Mouse (Mus musculus) right cerebral cortex, postnatal 10 days (tissue): Measurements from ENCODE around the gene Zfr2.
A peak's percentile ranks its signal among the peaks of the same experiment; 100 is the strongest.
"Not testable (repeated sequence)": the region's sequence is repeated elsewhere in the genome, so short reads cannot be mapped to it uniquely, and the experiment has no call there.

Experiments
- DNase-seq, 2 experiments: peaks; one replicate each; pipeline ENCODE4 v3.0.0; 2021; ENCODE audit warnings: low spot score in 2 of 2

Gene Zfr2

DNA sequence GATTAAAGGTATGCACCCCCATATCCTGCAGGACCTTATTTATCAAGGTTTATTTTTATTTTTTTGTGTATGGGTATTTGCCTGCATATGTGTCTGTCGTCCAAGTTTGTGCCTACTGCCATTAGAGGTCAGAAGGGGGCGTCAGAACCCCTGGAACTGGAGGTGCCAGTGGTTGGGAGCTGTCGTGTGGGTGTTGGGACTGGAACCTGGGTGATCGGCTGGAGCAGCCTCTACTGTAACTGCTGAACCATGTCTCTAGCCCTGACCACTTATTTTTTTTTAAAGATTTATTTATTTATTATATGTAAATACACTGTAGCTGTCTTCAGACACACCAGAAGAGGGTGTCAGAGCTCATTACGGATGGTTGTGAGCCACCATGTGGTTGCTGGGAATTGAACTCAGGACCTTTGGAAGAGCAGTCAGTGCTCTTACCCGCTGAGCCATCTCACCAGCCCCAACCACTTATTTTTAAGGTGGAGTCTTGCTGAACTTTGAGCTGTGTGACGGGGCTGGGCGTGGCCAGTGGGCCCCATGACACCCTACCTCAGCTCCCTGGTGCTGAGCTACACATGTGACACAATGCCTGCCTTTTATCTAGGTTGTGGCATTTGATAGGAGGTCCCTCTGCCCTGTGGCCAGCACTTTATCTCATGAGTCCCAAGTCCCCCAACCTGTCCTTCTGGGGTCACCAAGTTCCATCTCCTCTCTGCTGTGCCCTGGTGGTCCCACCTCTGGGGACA, 29.8 kb upstream of the Zfr2 start:
- no peak for DNase-seq

GRCm38 (mm10) chr10:81204137-81204536, 28.8 kb upstream of the Zfr2 start:
- DNase-seq: peak in 1 of 2 experiments; percentile 55

DNA sequence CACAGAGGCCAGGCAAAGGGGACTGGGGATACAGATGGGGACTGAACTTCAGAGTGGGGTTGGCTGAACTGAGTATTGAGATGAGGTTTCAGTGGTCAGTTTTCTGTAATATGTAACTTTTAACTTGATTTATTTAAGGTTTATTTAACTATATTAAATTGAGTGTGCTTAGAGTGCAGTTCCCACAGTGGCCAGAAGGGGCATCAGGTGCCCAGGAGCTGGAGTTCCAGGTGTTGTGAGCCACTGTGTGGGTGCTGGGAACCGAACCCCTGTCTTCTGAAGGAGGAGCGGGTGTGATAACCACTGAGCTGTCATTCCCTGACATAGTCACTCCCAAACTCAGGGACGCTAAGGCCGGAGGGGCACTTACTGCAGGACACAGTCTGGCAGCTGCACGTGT, 22.8 kb upstream of the Zfr2 start:
- no peak for DNase-seq

- DNase-seq: no peak
These were observed 16.7 kb upstream of the Zfr2 start for GRCm38 (mm10) chr10:81216260-81216659.

DNA sequence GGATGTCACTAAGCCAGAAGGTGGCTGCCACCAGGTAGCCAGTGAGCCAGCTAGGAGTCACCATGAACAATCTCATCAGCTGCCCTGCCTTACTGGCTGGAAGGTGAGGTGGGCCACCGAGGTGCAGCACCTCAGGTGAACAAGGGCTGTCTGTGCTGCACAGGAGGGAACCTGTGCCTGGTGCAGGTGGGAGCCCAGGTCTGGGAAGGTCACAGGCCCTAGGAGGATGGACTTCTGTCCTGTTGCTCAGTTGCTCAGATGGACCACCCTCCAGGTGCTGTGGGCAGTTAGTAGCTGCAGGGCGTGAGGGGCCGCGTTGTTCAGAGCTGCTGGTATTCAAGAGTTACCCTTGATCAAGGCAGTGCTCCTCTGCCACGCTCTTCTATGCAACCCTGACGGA, 16.1 kb upstream of the Zfr2 start:
- no peak for DNase-seq

DNA sequence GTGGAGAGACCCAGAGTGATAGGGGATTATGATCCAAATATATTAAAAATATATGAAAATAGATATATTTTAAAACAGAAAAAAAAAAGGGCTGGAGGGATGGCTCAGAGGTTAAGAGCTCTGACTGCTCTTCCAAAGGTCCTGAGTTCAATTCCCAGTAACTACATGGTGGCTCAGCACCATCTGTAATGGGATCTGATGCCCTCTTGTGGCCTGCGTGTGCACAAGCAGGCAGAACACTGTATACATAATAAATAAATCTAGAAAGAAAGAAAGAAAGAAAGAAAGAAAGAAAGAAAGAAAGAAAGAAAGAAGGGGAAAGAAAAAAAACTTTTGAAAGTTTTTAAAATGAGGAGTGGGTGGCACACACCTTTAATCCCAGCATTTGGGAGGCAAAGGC, 15.7 kb upstream of the Zfr2 start:
- not testable (repeated sequence) for DNase-seq

GRCm38 (mm10) chr10:81217964-81218363, 15.0 kb upstream of the Zfr2 start:
- DNase-seq: no peak

DNA sequence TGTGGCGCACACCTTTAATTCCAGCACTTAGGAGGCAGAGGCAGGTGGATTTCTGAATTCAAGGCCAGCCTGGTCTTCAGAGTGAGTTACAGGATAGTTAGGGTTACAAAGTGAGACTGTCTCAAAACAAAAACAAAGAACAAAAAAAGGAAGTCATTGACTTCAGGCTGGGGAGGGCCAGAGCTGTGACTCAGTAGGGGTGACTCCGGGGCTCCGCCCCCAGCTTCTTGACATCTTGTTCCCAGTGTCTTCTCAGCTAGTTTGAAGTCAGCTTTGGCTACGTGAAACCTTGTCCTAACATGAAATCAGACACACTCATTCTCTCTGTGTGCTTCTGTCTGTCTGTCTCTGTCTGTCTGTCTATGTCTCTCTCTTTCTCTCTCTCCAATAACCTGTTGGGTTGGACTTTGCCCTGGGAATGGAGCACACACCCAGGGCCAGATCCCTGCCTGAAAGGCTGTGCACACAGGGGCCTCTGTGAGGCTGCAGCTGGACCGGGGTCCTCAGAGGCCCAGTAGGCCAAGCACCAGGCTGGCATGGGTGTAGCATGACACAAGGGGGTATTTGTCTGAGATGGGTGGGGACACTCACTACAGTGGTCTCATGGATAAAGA, 11.4 kb upstream of the Zfr2 start:
- DNase-seq: no peak

- not testable (repeated sequence) for DNase-seq
These were observed 9.2 kb upstream of the Zfr2 start for GRCm38 (mm10) chr10:81223731-81224130.

DNA sequence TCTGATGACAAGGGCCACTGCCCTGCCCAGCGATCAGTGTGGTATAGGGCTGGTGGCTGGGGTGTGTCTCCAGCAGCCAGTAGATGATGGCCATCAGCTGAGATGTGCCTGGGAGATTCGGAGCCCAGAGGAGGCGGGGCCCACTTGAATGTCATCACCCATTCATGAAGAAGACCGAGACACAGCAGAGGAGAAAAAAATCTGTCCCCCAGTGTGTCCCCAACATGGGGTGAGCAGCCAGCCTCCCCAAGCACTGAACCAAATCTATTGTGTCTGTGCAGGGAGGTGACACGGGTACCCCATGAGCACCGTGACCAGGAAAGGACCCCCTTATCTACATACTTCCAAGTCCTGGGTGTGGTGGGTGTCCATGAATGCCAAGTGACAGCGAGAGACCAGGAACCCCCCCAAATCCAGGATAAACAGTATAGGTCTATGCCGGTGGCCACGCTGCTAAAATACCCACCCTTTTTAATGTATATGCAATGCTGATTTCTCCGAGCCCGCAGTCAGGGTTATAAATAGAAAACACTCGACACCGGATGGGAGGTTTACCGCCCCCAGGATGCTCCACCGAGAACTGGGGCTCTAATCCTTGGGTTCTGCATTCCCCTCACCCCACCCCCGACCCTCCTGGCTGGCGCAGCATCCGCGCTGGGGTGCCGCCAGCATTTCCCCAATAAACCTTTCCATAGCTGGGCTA, 3.1 kb upstream of the Zfr2 start:
- peak; percentile 68 to 74 for DNase-seq

GRCm38 (mm10) chr10:81230438-81231332, 2.3 kb upstream of the Zfr2 start, which contains the start of gene Atcay:
TSS of gene Atcay (minus strand) at chr10:81230833.
- peak; percentile 93 to 96 for DNase-seq

- peak in 1 of 2 experiments; percentile 48 for DNase-seq
These were observed 1.5 kb upstream of the Zfr2 start for GRCm38 (mm10) chr10:81231436-81231835.

GRCm38 (mm10) chr10:81233226-81233585, 251 bp downstream of the Zfr2 start:
- DNase-seq: no peak

DNA sequence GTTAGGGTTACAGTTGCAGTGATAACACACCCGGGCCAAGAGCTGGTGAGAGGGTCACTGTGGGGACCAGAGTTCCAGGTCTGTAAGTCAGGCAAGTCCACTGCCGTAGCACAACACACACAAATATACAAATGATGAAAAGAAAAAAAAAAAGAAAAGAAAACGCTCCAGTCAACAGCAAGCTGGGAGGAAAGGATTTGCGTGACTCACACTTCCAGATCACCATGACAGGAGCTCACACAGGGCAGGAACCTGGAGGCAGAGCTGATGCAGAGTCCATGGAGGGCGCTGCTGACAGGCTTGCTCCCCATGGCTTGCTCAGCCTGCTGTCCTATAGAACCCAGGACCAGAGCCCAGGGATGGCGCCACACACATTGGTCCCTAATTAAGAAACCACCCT, 1.3 kb downstream of the Zfr2 start:
- DNase-seq: no peak

- no peak for DNase-seq
These were observed 3.7 kb downstream of the Zfr2 start for GRCm38 (mm10) chr10:81236471-81237268.

DNA sequence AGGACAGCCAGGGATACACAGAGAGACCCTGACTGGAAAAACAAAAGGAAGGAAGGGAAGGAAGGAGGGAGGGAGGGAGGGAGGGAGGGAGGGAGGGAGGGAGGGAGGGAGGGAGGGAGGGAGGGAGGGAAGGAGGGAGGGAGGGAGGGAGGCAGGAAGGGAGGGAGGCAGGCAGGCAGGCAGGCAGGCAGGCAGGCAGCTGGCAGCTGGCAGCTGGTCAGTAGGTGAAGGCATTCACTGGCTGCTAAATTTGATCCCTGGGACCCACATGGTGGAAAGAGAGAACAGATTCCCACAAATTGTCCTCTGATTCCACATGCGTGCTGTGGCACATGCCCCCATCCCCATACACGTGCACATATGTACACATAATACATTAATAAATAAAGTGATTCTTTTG, 5.7 kb downstream of the Zfr2 start:
- no peak for DNase-seq

GRCm38 (mm10) chr10:81240876-81241275, 7.9 kb downstream of the Zfr2 start:
- DNase-seq: peak in 1 of 2 experiments; percentile 80

DNA sequence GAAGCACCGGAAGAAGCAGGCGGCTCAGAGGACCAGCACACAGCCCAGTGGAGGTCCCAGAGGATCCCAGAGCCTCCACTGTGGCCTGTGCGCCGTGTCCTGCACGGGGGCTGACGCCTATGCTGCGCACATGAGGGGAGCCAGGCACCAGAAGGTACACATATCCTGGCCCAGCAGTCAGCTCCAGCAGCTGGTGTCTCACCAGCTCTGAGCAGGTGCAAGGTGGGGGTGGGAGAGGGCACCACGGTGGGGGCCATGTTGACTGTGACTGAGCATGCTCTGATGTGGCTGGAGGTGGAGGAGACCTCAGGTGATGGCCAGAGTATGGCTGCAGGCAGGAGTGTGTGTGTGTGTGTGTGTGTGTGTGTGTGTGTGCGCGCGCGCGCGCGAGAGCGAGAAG, 9.1 kb downstream of the Zfr2 start:
- no peak for DNase-seq

DNA sequence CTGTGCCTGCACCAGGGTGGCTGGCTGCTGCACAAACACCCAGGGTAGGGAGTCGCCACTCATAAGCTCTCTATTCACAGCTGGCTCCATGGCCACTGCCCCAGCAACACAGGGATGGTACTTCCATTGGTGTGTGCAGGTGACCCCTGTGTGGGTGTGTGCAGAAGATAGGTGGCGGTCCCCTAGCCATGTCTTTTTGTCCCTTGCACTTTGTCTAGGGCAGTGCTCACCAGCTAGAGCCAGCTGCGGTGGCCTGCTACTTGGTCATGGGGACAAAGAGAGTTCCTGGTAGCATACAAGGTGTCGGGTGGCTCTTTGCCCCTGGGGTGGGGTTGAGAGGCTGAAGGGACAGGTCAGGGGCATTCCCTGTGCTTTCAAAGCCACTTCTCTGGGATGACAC, 11.2 kb downstream of the Zfr2 start:
- no peak for DNase-seq

- DNase-seq: peak in 1 of 2 experiments; percentile 83
These were observed 11.6 kb downstream of the Zfr2 start for GRCm38 (mm10) chr10:81244595-81244994.

DNA sequence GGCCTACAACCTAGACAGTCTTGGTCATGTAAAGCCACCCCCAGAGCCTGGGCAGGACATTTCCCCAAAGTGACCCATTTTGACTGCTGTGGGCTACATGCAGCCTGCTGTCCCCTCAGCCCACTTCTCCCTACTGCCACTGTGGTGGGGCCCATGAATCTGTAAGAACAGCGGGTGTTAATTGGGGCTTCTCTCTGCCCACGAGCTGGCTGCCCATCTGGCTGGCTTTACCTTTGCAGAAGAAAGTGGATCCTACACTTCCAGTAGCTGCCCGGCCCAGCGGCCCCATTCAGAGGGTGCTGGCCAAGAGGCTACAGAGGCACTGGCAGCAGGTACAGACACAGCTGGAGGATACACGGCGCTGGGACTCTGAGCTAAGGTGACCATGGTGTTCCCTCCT, 12.2 kb downstream of the Zfr2 start:
- DNase-seq: no peak
